8 mouse cellular contexts compared by ENCODE assay signal in genomic region chr2:19909171-19909899, GRCm38 (mm10). TPM values are rescaled to one million over a fixed set of nuclear protein-coding genes. Genes with fewer than 3 reads are reported as not detected.
DNase-seq lines count a peak whose midpoint lies in the region; ATAC-seq and TF ChIP-seq lines count a peak whose summit lies in the region.

Gene Etl4, plus strand, starts transcription at chr2:19909780.

- H3K4me1 ChIP-seq in small intestine, adult 2 months (ENCODE audit: control insufficient read depth, insufficient read depth, insufficient read length, low read length) = no peaks in the 10 kb centered on the region

- H3K27me3 ChIP-seq in small intestine, adult 2 months (ENCODE audit: control insufficient read depth, insufficient read depth, low read length) = no peaks in the 10 kb centered on the region; the same call in 1 of the 2 replicates

- TF ChIP-seq CTCF in small intestine, adult 2 months (IDR thresholded peaks at IDR 0.05; ENCODE audit: extremely low read depth, insufficient read length, insufficient replicate concordance, low read depth, low read length) = no peak

- no peaks in the 10 kb centered on the region for H3K36me3 ChIP-seq in small intestine, adult 2 months (ENCODE audit: control insufficient read depth, insufficient read depth, low read length)

- WGBS in small intestine, adult 2 months = 3% methylated on average over 37 of the region's 37 CpGs

- H3K27ac ChIP-seq in small intestine, adult 2 months (ENCODE audit: insufficient read depth, low read depth, low read length) = no peak within 1 kb of the TSS

- TF ChIP-seq POLR2A in small intestine, adult 2 months (IDR thresholded peaks at IDR 0.05; ENCODE audit: low read depth, low read length) = no peak

- DNase-seq in adrenal gland, postnatal 14 days = peak; percentile 24
- DNase-seq in cerebellum, postnatal 10 days = peak; percentile 77 to 78
- peak; percentile 58 to 76 for DNase-seq in frontal cortex, postnatal 10 days (ENCODE audit: low spot score in 2 of 2)
- DNase-seq in heart, postnatal 4 days = peak; percentile 53
- DNase-seq in left cerebral cortex, adult 18-20 months (ENCODE audit: low spot score in 2 of 2) = peak; percentile 85
- peak; percentile 1 for DNase-seq in lung, postnatal 36 days

- no peak for ATAC-seq in CD4-positive, CD25-positive, alpha-beta regulatory T cell, adult 4 months

- peak within 1 kb of the TSS; percentile 5; the same call in 1 of the 2 replicates for H3K4me3 ChIP-seq in small intestine, adult 2 months (ENCODE audit: low read depth, low read length)

RNA-seq across cellular contexts. Expression of gene Etl4, which starts in this region (rescaled TPM):
- 40.9 and 41.4 TPM in 2 replicates for total RNA-seq in adrenal gland, postnatal 14 days (2021)
- total RNA-seq in heart, postnatal 4 days (2021) = 10 to 100 TPM; 36.8 to 38.5 TPM
- total RNA-seq in left cerebral cortex, adult 18-20 months (2021) = 100 to 1,000 TPM; 130 to 158 TPM
- polyA plus RNA-seq in small intestine, adult 2 months (2012; rRNA removed) = 10.3 and 19.0 TPM in 2 replicates
- not detected for polyA plus RNA-seq in CD4-positive, CD25-positive, alpha-beta regulatory T cell, adult 4 months (2017; shearing (Covaris generic))

Comparison
In these comparisons a context has a peak if more than half of its experiments do, and no peak if none do; other contexts are left out.
1. RNA of gene Etl4 (polyA plus RNA-seq): 10.3 to 19.0 TPM in small intestine, adult 2 months; not detected in CD4-positive, CD25-positive, alpha-beta regulatory T cell, adult 4 months; every median in the first group is over 10 times any median in the second.
2. DNase-seq: peak in every context shown above with its lines; median percentile 85 in left cerebral cortex, adult 18-20 months; 78 in cerebellum, postnatal 10 days; 67 in frontal cortex, postnatal 10 days; 53 in heart, postnatal 4 days; 24 in adrenal gland, postnatal 14 days; 1 in lung, postnatal 36 days.